Mouse (Mus musculus): ENCODE data around the gene Rps6ka3. TPM values are rescaled to one million over a fixed set of nuclear protein-coding genes. Genes with fewer than 3 reads are reported as not detected.

Gene Rps6ka3
- total RNA-seq (2021): 10 to 100 TPM; 52.7 to 64.2 TPM
- long read RNA-seq, experiment 1, partial matches to known transcripts: 1 of 1 reads
- long read RNA-seq, experiment 1, other reads (novel, unspliced or antisense): 0 of 1 reads
- long read RNA-seq, experiment 2, full-length matches to known transcripts: 1 of 1 reads
- long read RNA-seq, experiment 2, partial matches to known transcripts: 0 of 1 reads
- long read RNA-seq, experiment 2, other reads (novel, unspliced or antisense): 0 of 1 reads

DNA sequence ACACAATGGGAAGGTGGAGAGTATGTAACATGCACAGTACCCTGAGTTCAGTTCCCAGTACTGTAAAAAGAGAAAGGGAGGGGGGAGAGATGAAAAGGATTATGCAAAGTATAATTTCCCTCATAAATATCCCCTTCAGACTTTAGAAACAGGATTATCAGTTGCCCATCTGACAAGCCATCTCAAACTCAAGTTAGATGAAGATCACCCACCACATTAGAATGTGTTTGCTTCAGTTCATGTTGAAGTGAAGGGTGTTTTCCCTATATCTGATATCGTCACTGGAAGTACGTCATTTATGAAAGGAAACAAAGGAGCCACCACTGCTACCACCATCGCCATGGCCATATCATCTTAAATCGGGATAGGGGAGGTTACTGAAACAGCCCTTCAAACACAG is at the start of gene Rps6ka3:
Gene Rps6ka3 (plus strand): TSS at position 301 of the 400 bp plus-strand sequence.
- no peak for DNase-seq

DNA sequence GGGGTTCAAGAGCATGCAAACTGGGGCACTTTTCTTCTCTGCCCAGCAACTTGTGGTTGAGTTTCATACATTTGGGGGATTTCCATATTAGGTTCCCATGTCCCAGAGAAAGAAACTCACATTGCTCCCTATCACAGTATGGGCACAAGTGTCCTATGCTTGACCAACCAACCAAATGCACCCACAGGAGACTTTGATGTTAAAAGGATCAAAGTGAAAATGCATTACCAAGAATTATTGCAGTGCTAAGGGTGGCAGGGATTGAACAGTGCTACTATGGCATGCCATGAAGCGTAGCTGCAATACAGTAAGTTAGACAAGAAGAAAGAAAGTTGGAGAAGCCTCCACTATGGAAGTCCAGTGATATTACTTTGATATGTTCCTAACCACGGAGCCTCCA is 40.9 kb upstream of the Rps6ka3 start:
- no peak for DNase-seq

DNA sequence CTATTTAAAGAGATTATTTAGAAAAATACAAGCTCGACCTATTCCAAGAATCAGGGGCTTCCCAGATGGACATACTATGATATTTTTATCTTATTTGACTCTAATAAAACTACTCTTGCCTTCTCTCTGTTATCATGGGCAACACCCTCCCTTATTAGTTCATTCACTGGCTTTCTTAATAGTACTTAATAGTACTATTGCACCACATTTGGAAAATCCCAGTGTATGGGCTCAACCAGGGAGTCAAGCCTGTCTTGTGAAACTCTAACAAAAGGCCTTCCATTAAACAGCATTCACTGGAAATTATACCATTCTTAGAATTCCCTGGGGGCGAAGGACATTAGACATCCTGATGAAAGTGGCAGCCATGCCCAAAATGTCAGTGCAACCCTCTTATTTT is 38.5 kb upstream of the Rps6ka3 start:
- DNase-seq: no peak

DNA sequence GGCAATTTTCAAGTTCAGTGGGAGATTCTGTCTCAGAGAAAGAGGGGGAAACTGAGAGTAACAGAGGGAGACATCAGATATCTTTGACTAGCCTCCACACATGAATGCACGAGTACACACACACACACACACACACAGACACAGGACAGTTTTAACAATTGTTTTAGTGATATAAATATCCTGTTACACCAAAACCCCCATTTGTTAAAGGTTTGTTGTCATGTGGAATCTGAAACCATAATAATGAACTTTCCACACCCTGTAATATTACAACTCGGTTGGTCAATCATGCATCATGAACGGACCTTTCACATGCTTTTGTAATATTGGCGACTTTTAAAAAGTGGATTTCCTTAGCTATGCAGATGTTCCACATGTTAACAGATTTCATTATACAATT is 18.5 kb upstream of the Rps6ka3 start:
- DNase-seq: no peak

DNA sequence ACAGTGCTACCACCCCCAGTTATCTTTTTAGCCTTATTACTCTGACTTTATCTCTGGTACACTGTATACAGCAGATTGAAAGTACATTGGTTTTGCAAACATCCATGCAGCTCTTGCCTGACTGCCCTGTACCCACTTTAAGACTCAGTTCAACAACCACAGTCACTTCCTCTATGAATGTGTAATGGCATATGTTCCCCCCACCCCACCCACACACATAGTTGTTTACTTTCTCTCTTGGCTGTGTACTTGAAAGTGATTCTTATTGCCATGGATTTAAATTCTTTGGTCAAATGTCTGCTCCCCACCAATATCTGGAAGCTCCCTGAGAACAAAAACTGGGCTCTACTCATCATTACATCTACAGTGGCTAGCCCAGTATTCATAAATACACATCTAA is 10.6 kb upstream of the Rps6ka3 start:
- no peak for DNase-seq

DNA sequence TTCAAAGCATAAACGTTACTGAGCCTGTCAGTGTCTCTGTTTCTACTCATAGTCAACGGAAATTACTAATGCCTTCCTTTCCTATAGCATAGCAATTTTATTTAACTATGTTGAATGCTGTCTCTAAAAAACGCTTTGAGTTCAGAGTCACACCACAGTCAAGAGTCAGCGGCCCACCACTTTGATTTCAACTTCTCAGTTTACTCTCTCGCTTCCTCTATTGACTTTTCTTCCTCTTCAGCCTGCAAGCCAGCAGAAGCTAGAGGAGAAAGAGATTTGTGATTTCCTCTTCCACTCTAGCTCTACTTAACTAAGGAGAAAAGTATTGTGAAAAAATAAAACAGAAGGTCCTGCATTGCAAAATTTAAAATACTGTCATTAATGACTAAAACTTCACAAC is 10.0 kb upstream of the Rps6ka3 start:
- DNase-seq: no peak

DNA sequence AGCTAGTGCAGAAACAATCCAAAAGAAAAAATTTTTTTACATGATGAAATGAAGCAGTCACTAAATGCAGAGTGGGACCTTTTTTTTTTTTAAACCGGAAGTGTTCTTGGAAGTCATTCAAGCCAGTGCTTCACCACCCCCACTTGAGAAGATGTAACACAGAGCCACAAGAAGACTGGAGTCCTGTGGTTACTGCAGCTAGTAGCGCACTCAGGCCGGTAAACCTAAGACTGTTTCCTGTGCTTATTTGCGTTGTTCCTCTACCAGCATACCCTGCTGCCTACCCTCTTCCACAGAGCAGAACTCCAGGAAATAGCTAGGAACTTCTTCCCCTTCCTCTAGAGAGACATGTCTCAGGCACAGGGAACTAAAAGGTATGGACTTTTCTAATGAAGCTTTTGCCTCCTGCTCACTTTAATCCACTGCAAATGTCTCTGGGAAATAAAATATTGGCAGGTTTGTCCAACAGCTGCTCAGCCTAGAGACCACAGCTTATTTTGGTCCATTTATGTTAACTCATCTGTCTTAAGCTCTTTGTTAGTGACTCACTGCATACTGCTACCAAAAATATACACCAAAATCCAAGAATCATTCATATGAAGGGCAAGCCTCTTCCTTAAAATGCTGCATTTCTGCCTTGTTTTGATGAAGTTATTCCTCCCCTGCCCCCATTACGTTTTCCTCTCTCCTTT is 931 bp downstream of the Rps6ka3 start:
- no peak for DNase-seq

DNA sequence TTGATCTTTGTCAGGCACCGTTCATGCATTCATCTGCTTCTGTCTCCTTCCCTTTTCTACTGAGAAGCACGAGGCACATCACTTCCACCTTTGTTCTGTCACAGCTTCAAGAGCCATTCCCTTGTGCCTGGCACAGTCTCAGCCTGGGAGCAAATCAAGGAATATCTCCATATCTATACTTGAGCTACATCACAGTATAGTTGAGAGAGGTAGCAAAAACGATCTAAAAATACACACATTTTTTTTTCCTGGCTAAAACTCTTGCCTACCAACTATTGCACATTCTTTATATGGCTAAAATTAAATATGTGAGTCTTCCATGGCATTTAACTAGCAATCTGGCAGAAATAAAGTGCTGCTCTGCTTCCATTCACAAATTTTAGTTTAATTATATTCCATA is 5.1 kb downstream of the Rps6ka3 start:
- no peak for DNase-seq

DNA sequence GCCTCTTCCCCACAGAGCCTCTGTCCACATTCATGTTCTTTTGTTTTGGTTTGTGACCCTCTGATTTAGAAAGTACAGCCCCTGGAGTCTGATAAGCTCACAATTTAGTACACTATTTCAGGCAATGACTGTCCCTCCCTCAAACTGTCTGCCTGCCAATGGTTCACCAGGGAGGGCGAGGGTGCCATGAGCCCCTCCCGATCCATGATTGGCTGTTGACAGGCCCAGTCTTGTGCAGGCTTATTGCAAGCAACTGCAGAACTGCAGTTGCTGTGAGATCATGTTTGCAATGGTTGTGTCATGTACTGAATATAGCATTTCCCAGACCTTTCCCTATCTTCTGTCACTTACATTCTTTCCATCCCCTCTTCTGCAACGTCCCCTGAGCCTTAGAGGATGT is 12.4 kb downstream of the Rps6ka3 start:
- no peak for DNase-seq

DNA sequence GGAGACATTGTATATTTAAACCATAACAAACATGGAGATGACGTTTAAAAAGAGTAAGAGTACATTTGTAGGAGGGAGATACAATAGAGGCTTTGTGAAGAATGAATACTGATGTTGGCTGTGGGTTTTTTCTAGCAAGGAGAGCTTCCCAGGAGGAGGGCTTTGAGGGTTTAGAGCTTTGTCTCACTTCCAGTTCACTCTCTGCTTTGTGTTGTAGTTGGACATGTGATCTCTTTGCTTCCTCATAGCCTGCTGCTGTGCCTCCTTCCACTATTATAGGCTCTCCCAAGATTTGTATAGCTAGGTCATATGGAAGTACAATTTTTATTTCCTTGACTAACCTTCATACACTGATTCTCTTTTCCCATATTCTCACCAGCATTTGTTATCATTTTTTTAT is 27.2 kb downstream of the Rps6ka3 start:
- DNase-seq: no peak

DNA sequence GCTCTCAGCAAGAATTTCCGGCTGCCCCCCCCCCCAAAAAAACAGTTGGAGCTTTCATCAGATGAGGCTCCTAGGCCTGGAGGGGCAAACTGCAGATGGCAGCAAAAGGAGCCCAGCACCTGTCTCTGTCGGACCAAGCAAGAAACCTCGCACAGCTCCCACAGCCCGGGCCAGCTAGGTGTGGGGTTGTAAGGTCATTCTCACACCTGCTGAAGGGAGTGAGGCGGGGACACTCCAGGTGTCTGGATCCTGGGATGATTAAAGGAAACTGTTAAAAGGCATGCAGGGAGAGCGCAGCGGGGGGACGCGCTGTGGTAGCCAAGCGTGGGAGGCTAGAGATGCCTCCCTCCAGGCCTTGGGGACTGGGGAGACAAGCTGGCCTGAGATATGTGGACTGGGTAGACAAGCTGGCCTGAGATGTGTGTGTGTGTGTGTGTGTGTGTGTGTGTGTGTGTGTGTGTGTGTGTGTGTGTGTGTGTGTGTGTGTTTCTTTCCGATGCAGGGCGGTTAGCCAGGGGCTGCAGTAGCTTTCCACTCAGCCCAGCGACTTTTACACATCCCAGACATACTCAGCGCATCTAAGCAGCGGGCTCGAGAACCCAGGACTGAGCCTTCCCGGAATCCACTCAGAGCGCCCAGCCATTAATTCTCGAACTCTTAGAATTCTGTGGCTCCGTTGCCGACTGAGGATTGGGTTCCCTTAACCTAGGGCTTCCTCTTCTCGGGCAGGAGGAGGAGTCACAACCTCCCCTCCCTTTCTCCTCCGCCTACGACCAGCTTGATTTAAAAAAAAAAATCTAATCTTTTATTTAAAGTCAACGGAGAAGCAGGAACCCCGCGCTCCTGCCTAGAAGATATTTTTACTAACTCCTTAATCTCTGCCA is 44.1 kb downstream of the Rps6ka3 start:
- DNase-seq: peak; percentile 44 to 56

DNA sequence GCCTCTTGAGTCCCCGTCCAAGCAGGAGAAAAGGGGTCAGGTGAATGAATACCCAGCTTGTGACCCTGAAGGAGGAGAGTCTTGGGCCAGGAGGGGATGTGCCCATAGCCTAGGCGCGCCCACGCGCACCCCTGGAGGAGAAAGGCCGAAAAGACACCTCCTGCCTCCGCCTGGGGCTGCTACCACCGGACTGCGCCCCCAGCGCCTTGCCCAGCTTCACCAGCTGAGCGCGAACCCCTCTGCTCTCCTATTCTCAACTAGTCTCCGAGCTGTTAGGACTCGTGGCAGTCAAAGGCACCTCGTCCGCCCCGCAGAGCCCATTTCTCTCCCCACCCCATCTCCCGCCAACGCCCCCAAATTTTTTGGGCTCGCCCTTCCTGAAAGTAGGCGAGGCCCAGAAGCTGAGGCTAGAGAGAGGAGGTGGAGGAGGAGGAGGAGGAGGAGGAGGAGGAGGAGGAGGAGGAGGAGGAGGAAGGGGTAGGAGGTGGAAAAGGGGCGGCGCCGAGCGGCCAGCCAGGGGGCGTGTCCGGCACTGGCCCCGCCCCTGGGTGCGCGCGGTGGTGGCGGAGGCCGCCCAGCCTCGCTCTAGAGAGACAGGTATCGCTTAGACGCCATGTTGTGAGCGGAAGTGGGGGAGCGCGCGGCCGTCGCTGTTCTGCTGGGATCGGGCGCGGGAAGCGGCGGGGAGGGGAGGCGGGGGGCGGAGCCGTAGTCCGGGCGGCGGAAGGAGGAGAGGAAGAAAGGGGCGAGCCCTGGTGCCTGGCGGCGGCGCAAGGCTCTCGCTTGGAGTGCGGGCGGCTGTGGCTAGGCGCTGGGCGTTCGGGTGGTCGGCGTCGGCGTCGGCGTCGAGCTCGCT is 45.2 kb downstream of the Rps6ka3 start:
- peak; percentile 92 to 93 for DNase-seq

DNA sequence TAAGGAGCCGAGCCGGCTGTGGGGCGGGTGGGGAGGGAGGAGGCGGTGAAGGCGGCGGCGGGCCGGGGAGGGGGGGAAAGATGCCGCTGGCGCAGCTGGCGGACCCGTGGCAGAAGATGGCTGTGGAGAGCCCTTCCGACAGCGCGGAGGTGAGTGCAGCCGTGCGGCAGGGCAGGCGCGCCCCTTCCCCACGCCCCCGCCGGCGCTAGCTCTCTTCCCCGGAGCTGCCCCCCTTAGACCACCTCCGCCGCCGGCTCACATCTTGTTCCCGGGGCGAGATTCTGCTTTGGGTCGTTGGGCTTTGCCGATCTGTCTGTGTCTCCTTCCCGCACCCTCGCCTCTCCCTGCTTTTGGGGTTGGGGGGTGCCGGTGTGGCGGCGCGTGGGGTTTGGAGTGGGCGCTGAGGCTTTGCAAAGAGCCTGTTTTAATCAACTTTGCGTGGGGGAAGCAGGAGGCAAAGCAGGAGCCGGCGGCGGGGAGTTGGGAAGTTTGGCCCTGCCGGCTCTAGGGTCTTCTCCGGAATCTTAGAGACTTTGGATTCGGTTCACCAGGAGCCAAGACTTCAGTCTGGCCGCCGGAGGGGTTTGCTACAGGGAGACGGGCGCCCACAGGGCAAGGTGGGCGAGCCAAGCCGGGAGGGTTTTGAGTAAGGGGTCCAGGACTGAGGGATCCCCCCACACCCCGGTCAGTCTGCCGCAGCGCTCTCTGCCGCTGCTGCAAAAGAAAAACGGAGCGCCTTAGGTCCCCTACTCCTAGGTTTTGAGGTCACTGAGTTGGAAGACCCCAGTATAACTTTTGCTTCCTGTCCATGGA is 46.1 kb downstream of the Rps6ka3 start:
- DNase-seq: peak; percentile 11 to 13

DNA sequence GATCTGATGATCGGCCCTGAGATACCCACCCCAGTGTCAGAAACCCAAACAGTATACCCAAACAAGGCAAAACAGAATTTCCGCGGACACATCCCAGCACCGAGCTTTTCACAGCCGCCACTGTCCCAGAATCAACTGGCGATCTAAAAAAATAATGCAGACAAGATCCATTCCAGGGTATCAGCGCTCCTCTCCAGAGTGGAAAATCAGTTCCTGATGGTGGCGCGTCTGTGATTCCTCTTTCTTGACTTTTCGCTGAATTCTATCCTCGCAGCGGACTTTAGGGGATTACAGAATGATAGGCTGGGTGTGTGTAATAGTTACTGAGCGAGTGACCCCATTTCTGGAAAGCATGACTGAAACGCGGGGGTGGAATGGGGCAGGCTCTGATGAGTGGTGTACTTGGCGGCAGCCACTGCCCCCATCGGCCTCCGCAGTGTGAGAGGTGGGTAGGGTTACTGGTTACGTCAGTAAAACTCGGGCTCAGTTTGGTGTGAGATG is 46.9 kb downstream of the Rps6ka3 start:
- peak; percentile 54 to 58 for DNase-seq

DNA sequence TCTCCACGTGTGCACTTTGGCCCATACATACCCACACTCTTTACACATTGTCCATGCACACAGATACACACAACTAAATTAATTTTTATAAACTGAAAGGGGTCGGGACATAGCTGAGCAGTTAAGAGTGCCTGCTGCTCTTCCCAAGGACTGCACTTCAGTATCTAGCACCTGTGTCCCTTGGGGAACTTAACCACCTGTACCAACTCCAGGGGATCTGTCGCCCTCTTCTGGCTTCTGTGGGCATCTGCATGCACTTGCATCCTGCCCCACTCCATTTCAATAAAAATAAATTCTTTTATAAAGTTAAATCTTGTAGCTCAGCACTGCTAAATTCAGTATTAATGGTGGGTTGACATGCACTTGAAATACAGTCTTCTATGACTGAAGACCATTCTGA is 54.6 kb downstream of the Rps6ka3 start:
- DNase-seq: peak in 1 of 2 experiments; percentile 11

DNA sequence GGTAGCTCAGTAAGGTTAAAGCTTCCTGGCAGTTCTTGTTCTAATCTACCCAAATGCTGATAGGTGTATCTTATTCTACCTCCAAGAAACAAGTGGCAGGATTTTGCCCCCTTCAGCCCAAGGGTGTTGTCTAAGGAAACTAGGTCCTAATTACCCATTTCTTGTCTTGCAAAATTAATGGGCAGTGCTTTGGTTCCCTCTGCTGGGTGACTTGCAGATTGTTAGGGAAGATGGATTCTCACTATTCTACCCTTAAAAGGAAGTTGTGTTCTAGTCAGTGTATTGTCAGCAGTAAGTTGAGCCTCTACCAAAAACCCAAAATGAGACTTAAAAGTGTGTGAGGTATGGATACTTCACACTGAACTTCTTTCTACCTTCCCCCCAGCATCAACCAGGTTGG is 59.0 kb downstream of the Rps6ka3 start:
- DNase-seq: peak; percentile 11 to 27

DNA sequence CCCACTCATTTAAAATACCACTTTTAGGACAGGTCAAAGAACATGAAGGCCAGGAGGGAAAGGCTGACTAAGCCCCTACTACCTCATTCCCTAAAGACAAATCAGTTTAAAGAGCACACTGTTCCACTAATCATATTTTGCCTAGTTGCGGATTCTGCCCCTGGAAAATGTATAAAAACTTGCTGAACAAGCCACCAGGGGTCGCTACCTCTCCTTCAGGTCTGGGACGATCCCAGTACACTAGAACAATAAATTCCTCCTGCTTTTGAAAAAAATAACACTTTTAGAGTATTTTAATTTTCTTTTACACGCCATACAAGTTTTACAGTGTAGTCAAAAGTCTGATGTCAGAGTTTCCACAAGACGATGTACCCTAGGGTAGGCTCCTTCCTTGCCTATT is 76.7 kb downstream of the Rps6ka3 start:
- peak in 1 of 2 experiments; percentile 15 for DNase-seq

DNA sequence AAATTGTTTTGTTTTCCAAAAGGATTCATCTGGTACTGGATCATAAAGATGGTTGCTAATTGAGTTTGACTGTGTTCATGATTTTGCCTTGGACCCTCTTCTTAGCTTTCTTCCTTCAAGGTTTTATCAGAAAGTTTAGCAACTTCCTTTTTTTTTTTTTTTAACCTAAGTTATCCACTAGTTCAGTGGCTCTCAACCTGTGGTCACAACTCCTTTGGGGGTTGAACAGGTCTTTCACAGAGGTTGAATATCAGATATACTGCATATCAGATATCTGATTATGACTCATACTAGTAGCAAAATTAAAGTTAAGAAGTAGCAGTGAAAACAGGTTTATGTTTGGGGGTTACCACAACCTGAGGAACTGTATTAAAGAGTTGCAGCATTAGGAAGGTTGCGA is 85.8 kb downstream of the Rps6ka3 start:
- no peak for DNase-seq

DNA sequence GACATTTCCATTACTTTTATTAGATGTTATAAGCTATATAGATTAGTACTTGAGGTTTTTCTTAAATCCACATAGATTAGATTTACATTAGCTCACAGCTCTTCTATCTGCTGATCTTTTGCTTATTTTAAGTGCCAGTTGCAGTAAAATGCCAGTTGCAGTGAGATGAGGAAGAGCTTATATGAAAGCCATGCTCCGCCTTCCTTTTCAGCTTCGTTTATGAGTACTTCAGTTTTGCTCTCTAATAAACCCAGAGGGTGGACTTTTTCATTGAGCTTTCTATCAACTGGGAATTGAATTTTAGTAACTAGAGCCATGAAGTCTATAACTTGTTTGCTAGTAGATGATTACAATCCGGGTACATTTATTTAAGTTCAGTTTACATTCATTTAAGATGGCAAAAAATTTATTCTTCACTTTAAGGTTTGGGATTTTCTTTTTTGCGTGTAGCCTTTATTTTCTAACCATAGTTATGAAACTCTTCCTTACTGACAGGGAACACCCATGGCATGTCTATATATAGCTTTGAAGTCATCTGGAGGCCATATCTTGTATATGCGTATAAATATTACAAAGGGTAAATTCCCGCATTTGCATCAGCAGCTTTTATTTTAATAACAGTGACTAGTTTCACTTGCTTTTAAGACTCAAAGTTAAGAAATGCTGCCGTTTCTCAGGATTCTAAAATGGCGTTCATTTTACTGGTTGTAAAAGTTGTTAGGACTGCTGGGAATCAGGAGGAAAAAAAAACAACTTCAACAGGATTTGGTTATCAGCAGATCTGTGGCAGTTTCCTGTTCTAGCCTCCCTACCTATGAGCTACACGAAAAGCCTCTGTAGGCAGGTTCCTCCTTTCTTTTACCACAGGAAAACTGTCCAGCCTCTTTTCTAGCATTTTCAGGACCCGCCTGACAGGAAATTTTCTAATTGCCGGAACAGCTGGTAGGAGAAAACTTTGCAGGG is 92.5 kb downstream of the Rps6ka3 start:
- DNase-seq: no peak

DNA sequence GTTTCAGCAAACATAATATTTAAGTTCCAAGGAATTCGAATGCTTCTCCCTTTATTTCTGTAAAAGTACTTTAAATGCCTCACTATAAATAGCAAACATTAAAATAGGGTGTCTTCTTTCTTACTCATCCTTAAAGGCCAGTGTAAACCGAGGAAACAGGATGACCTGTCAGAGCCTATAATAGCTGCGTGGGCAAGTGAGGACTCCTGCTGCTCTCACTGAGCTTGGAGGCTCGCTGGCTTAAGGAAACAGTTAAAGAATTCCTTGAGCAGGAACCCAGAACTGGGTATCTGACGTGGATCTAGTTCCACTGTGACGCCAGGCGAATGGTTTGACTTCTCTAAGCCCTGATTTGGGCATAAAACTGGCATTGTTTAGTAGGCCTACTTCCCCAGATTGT is 105.2 kb downstream of the Rps6ka3 start:
- DNase-seq: no peak

Measured in adrenal gland, postnatal 36 days (tissue).